8 mouse cellular contexts compared by ENCODE assay signal in genomic region chr2:156007888-156008532, GRCm38 (mm10). TPM values are rescaled to one million over a fixed set of nuclear protein-coding genes. Genes with fewer than 3 reads are reported as not detected.
DNase-seq lines count a peak whose midpoint lies in the region; ATAC-seq lines count a peak whose summit lies in the region.

Gene 6430550D23Rik, minus strand, starts transcription at chr2:156007977.
Gene Ergic3, plus strand, starts transcription at chr2:156008045.

- peaks cover 16% of the 10 kb centered on the region for H3K4me1 ChIP-seq in hindbrain, embryonic 15.5 days (replicated peaks)

- peak; percentile 99 for ATAC-seq in hindbrain, embryonic 15.5 days (ENCODE audit: low FRiP score, low read depth)

- peak within 1 kb of the TSS; percentile 68 for H3K9ac ChIP-seq in hindbrain, embryonic 15.5 days

- H3K4me2 ChIP-seq in hindbrain, embryonic 15.5 days, result peak within 1 kb of the TSS; percentile 68

- no peaks in the 10 kb centered on the region for H3K9me3 ChIP-seq in hindbrain, embryonic 15.5 days

- 0% methylated on average over 42 of the region's 45 CpGs for WGBS in hindbrain, embryonic 15.5 days

- H3K27me3 ChIP-seq in hindbrain, embryonic 15.5 days, result no peaks in the 10 kb centered on the region

- peak within 1 kb of the TSS; percentile 60 for H3K4me3 ChIP-seq in hindbrain, embryonic 15.5 days

- H3K36me3 ChIP-seq in hindbrain, embryonic 15.5 days, result peaks cover 33% of the 10 kb centered on the region

- DNase-seq in T-cell, adult 2 months (ENCODE audit: low spot score), result peak; percentile 99
- DNase-seq in cerebellum, postnatal 36 days, result peak; percentile 96 to 98
- peak; percentile 95 to 98 for DNase-seq in frontal cortex, postnatal 36 days (ENCODE audit: low spot score in 2 of 2)
- peak; percentile 97 for DNase-seq in left cerebral cortex, adult 11 months (ENCODE audit: low spot score)
- peak; percentile 99 for DNase-seq in lung, postnatal 4 days
- DNase-seq in retina, postnatal 7 days (ENCODE audit: low read depth, low spot score), result peak; percentile 95
- peak; percentile 93 for DNase-seq in urinary bladder, adult 2 months (ENCODE audit: low spot score)

- H3K27ac ChIP-seq in hindbrain, embryonic 15.5 days (replicated peaks), result peak within 1 kb of the TSS; percentile 66

RNA-seq across cellular contexts. Expression of gene 6430550D23Rik, which starts in this region (rescaled TPM):
- 1.2 and 2.9 TPM in 2 replicates for polyA plus RNA-seq in hindbrain, embryonic 15.5 days (2015; fragmentation: Nextera tagmentation; extraction: Ambion mirVana)
- 2.3 and 4.7 TPM in 2 replicates for polyA plus RNA-seq in urinary bladder, adult 2 months (2012; rRNA removed)

RNA-seq across cellular contexts. Expression of gene Ergic3, which starts in this region (rescaled TPM):
- 426 and 467 TPM in 2 replicates for polyA plus RNA-seq in hindbrain, embryonic 15.5 days (2015; fragmentation: Nextera tagmentation; extraction: Ambion mirVana)
- 190 and 196 TPM in 2 replicates for polyA plus RNA-seq in urinary bladder, adult 2 months (2012; rRNA removed)

Comparison
In these comparisons a context has a peak if more than half of its experiments do, and no peak if none do; other contexts are left out.
1. Peak in every context shown above with its lines: DNase-seq, ATAC-seq, H3K4me3 ChIP-seq and H3K27ac ChIP-seq.